Mouse (Mus musculus) adrenal gland, postnatal 25 days (tissue): ENCODE measurements around the gene Dab2. TPM values are rescaled to one million over a fixed set of nuclear protein-coding genes. Genes with fewer than 3 reads are reported as not detected.

Experiments
- DNase-seq: peaks from one replicate; pipeline ENCODE4 v3.0.0; 2021; ENCODE audit warnings: mixed read lengths
- total RNA-seq: library from RNA; stranded (reverse); gene quantifications from 2 replicates; pipeline ENCODE4 v1.2.3, GENCODE M21; 2021

The Dab2 gene
- total RNA-seq, 1 experiment from 2014 or later: 416 TPM

- no peak for DNase-seq
Measured at GRCm38 (mm10) chr15:6393624-6394023, 94.0 kb downstream of the Dab2 start.

- no peak for DNase-seq
Measured at GRCm38 (mm10) chr15:6398211-6398610, 98.6 kb downstream of the Dab2 start.

GRCm38 (mm10) chr15:6398881-6399280 is 99.3 kb downstream of the Dab2 start:
- DNase-seq: no peak

GRCm38 (mm10) chr15:6400115-6400514 is 100.5 kb downstream of the Dab2 start:
- no peak for DNase-seq

- no peak for DNase-seq
Measured at GRCm38 (mm10) chr15:6402433-6402832, 102.8 kb downstream of the Dab2 start.

GRCm38 (mm10) chr15:6404172-6404571 is 104.6 kb downstream of the Dab2 start:
- no peak for DNase-seq

- DNase-seq: no peak
Measured at GRCm38 (mm10) chr15:6406771-6407170, 107.2 kb downstream of the Dab2 start.

GRCm38 (mm10) chr15:6409031-6409430 is 109.4 kb downstream of the Dab2 start:
- no peak for DNase-seq

- DNase-seq: no peak
Measured at GRCm38 (mm10) chr15:6410161-6410560, 110.6 kb downstream of the Dab2 start.

GRCm38 (mm10) chr15:6411334-6411733 is 111.7 kb downstream of the Dab2 start:
- DNase-seq: no peak

- no peak for DNase-seq
Measured at GRCm38 (mm10) chr15:6415317-6415716, 115.7 kb downstream of the Dab2 start.

GRCm38 (mm10) chr15:6431777-6432176 is 132.2 kb downstream of the Dab2 start:
- no peak for DNase-seq

- no peak for DNase-seq
Measured at GRCm38 (mm10) chr15:6432411-6432810, 132.8 kb downstream of the Dab2 start.

GRCm38 (mm10) chr15:6435281-6435680 is 135.7 kb downstream of the Dab2 start:
- no peak for DNase-seq

- DNase-seq: peak; percentile 61
Measured at GRCm38 (mm10) chr15:6435773-6436172, 136.2 kb downstream of the Dab2 start.

GRCm38 (mm10) chr15:6438685-6439084 is 139.1 kb downstream of the Dab2 start:
- DNase-seq: no peak

- no peak for DNase-seq
Measured at GRCm38 (mm10) chr15:6444452-6444851, 144.9 kb downstream of the Dab2 start.

- DNase-seq: no peak
Measured at GRCm38 (mm10) chr15:6445135-6445534, 145.5 kb downstream of the Dab2 start, which contains the start of gene C9. C9 (plus strand) TSS chr15:6445327.

- no peak for DNase-seq
Measured at GRCm38 (mm10) chr15:6446181-6446580, 146.6 kb downstream of the Dab2 start.

- DNase-seq: no peak
Measured at GRCm38 (mm10) chr15:6448892-6449291, 149.3 kb downstream of the Dab2 start.

- no peak for DNase-seq
Measured at GRCm38 (mm10) chr15:6454461-6454860, 154.9 kb downstream of the Dab2 start.

- DNase-seq: no peak
Measured at GRCm38 (mm10) chr15:6461381-6461780, 161.8 kb downstream of the Dab2 start.

- DNase-seq: no peak
Measured at GRCm38 (mm10) chr15:6463361-6463923, 163.9 kb downstream of the Dab2 start.

- no peak for DNase-seq
Measured at GRCm38 (mm10) chr15:6466995-6467394, 167.4 kb downstream of the Dab2 start.

- DNase-seq: no peak
Measured at GRCm38 (mm10) chr15:6468845-6469244, 169.3 kb downstream of the Dab2 start.
